In the genomic region with DNA sequence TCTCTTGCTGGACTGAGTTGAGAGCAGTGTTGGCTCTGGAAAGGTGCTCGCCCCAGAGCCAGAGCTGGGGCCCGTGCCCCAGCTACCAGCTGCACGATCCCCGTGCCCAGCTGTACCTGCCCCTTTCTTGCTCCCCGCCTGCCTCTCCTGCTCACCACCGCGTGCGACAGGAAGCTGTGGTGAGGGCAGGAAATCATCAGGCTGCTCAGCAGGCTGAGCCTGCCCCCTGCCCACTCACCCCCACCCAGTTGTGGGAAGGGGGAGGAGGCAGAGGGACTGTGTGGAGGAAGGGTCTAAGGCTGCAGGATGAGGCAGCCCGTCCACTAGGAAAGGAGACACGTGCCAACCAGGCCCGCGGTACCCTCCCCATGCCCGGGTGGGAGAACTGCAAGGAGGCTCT, we compare ENCODE assay signal across 8 mouse cellular contexts. TPM values are rescaled to one million over a fixed set of nuclear protein-coding genes. Genes with fewer than 3 reads are reported as not detected.
DNase-seq lines count a peak whose midpoint lies in the region; ATAC-seq and TF ChIP-seq lines count a peak whose summit lies in the region.
"Had no signal": no experiment of that assay in that cellular context is flagged by ENCODE, and none has a peak within 500 bp of the region (broad histone marks: within the 10 kb centered on the region; RNA-seq: fewer than 3 reads in every experiment).

Lat (minus strand) TSS at position 178 of the 400 bp plus-strand sequence.

- TF ChIP-seq CTCF in left cerebral cortex, adult 2 months (IDR thresholded peaks at IDR 0.05) = no peak

- DNase-seq in 416B (ENCODE audit: low read depth) = peak; percentile 89
- peak; percentile 91 for DNase-seq in CD4-positive helper T cell, adult 2 months (ENCODE audit: low read depth, low spot score)
- DNase-seq in naive thymus-derived CD4-positive, alpha-beta T cell, adult 2 months (ENCODE audit: low read depth) = peak; percentile 87
- DNase-seq in cerebellum, adult 18-20 months = no peak
- no peak for DNase-seq in left cerebral cortex, adult 11 months (ENCODE audit: low spot score)
- DNase-seq in left cerebral cortex, adult 2 months (ENCODE audit: extremely low spot score in 1 of 2, low spot score in 2 of 2) = no peak

- H3K4me3 ChIP-seq in left cerebral cortex, adult 2 months = no peak within 1 kb of the TSS
- H3K4me3 ChIP-seq: forebrain, embryonic 12.5 days had no signal

- no peak within 1 kb of the TSS for H3K27ac ChIP-seq in left cerebral cortex, adult 2 months
- H3K27ac ChIP-seq: forebrain, embryonic 12.5 days had no signal

- ATAC-seq in inflammation-experienced regulatory T-cells, adult 6 months = peak; percentile 94

- intact Hi-C loops in left cerebral cortex, adult 2 months (cut with DNase I) = no loop called here

RNA-seq across cellular contexts. Expression of gene Lat, which starts in this region (rescaled TPM):
- polyA plus RNA-seq in inflammation-experienced regulatory T-cells, adult 6 months (2017; shearing (Covaris generic)) = 1,000 to 10,000 TPM in 1 of 3 experiments, 100 to 1,000 TPM in 2; 875 to 1,118 (median 889) TPM
- 1 to 10 TPM in 1 of 2 experiments, under 1 TPM in 1; 0.93 to 1.2 TPM for total RNA-seq in left cerebral cortex, adult 2 months (2021)

Comparison
In these comparisons a context has a peak if more than half of its experiments do, and no peak if none do; other contexts are left out.
1. DNase-seq: peak in 416B (single experiment), CD4-positive helper T cell, adult 2 months (single experiment) and naive thymus-derived CD4-positive, alpha-beta T cell, adult 2 months (single experiment); none in cerebellum, adult 18-20 months (0 of 2), left cerebral cortex, adult 11 months (single experiment) and left cerebral cortex, adult 2 months (0 of 2).